Mouse (Mus musculus) gastrocnemius, postnatal 36 days (tissue): Measurements from ENCODE around the gene Fuca1. TPM values are rescaled to one million over a fixed set of nuclear protein-coding genes. Genes with fewer than 3 reads are reported as not detected.
"Not testable (repeated sequence)": the region's sequence is repeated elsewhere in the genome, so short reads cannot be mapped to it uniquely, and the experiment has no call there.

Experiments
- DNase-seq, 2 experiments: peaks; one replicate each; pipeline ENCODE4 v3.0.0; 2022
- intact Hi-C: fragments of 180-260 bp; cut with DNase I; formaldehyde crosslinking; loops from one replicate; pipeline ENCODE4 v1.15.1; 2025
- total RNA-seq, 2 experiments: library from RNA; stranded (reverse); gene quantifications; 2 replicates each; pipeline ENCODE4 v1.2.3; 2021

Gene Fuca1
- total RNA-seq, 2 experiments from 2014 or later = 16.4 to 18.7 TPM

DNA sequence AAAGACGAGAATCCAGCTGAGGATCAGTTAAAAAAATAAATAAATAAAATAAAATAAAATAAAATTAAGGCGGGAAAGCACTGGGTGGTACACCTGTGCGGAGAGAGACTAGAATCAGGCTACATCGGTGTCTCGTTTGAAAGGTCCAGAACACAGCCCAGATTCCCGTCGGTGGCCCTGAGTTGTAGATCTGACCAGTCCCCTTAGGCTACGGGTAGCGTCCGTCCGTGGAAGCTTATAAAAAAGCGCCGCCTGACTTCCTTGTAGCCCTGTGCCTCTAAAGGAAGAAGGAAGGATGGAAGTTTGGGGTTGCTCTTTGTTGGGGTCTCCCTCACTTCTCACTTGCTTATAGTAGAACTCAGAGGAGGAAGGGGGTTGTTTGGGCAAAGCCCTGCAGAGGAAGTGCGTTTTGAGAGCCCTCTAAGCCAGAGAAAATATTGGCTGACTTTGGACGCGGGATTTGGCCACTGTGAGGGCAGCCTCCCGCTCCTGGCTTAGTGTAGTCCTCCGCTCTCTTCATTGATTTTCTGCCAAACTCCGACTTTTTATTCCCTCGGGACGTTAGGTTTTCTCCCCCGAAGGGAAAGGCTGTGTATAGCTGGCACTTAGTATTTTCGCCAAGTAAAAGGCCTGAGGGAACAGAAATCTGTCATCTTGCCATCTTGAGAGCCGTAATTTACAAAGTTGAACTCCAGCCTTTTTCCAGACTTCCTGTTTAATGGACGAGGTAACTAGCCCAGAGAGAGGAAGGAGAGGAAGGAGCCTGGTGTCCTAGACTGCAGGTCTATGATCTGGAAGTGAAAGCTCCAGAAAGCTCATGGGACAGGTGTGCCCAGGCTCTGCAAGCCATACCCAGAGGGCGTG is 954 bp downstream of the Fuca1 start:
- intact Hi-C loops = no loop called here
- no peak for DNase-seq

DNA sequence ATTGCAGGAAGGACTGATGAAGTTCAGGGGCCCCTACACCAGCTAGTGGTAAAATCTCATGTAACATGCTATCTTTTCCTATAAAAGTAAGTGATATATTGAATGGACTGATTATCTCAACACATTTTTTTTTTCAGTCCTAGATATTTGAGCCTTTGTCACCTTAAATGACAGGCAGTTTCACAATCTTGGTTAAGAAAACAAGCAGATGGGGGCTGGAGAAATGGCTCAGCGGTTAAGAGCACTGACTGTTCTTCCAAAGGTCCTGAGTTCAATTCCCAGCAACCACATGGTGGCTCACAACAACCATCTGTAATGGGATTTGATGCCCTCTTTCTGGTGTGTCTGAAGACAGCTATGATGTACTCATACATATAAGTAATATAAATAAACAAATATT is 1.7 kb downstream of the Fuca1 start:
- no peak for DNase-seq
- intact Hi-C loops = no loop called here

DNA sequence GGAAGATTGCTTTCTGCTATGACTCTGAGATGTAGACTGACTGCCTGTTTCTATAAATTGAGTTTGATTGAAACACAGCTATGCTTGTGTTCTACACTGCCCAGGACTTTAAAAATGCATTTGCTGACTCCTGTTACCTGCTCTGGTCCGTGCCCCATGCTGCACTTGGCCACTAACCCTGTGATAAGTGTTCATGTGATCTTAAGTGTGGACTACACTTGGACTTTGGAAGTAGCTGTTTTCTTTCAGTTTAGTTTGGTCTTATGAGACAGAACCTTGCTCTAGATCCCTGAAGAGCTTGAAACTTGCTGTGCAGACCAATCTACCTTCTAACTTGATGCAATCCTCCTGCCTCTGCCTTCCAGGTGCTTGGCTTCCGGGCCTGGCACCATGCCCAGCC is 3.9 kb downstream of the Fuca1 start:
- DNase-seq = no peak
- intact Hi-C loops = no loop called here

DNA sequence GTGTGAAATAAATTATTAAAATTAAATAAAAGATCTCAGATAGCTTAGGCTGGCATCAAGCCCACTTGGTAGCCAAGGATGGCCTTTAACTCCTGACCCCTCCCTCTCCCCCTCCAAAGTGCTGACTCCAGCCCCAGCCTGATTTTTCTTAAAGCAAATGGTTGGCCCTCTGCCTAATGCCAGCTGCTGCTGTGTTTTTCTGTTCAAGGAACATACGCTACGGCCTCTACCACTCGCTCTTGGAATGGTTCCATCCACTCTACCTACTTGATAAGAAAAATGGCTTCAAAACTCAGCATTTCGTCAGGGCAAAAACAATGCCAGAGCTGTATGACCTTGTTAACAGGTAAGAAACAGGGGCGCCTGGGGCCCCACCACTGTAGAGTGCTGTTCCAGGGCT is 4.8 kb downstream of the Fuca1 start:
- intact Hi-C loops = no loop called here
- no peak for DNase-seq

DNA sequence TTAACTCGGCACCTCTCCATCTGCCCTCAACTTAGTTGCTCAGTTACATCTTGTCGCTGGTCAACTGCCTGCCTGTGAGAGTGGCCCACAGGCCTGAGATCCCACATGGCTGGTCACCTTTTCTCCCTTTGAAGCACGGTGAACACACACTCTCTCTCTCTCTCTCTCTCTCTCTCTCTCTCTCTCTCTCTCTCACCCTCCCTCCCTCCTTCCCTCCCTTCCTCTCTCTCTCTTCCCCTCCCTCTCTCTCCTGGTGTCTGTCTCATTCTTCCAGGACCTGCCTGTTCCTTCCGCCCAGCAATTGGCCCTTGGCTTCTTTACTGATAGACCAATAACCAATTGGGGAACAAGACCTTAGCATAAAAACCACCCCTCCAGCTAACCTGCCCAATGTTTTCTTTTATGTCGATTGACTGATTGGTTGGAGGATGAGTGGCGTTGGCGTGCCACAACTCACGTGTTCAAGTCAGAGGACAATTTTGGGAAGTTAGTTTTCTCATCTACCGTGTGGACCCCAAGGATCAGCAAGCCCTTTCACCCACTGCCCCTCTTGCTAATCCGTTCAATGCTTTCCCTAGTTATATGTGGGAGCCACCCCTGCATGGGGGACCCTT is 5.8 kb downstream of the Fuca1 start:
- intact Hi-C loops = no loop called here
- DNase-seq = no peak

DNA sequence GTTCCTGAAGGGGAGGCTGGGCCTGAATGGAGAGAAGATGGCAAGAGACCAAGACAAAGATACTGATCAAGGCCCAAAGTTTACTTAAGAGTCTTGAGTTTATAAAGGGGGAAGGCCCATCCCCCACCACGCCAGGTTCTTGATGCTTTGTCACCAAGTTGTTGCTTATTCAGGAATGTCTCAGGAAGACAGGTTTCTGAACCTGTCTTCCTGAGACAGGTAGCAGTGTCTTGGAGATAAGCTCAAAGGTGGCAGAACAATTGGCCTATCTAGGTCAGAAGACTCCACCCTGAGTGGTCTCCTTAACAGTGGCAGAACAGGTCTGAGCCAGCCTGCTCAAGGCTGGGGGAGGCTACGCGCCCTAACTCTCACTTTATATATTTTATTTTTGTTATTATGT is 6.3 kb downstream of the Fuca1 start:
- intact Hi-C loops = no loop called here
- DNase-seq = no peak

DNA sequence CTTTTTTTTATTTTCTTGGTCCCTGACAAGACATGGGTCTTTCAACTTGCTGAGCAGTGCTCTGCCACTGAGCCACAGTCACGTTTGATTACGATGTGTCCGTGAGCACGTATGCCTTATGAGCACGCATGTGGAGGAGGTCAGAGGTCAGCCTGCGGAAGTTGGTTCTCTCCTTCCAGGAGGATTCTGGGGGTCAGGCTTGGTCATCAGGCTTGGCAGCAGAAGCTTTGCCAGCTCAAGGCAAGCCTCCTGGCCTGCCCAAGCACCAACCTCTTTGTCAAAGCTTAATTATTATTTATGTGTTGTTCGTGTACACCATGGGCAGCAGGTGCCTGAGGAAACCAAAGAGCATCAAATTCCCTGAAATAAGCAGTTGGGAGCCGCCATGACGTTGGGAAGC is 7.8 kb downstream of the Fuca1 start:
- intact Hi-C loops = no loop called here
- DNase-seq = no peak

DNA sequence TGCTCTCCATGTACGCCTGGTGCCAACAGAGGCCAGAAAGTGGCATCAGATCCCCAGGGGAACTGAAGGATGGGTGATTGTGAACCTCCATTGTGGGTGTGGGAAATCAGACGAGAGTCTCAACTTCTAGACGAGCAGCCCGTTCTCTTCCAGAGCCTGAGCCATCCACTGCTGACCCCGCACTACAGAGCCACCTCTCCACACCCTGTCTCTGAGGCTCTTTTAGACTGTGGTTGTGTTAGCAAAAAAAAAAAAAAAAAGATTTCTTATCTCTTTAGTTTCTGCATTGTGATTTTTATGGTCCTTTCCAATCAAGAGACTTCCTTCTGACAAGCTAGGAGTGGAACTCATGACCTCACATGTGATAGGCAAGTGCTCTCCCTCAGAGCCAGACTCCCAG is 8.9 kb downstream of the Fuca1 start:
- intact Hi-C loops = no loop called here
- DNase-seq = no peak

DNA sequence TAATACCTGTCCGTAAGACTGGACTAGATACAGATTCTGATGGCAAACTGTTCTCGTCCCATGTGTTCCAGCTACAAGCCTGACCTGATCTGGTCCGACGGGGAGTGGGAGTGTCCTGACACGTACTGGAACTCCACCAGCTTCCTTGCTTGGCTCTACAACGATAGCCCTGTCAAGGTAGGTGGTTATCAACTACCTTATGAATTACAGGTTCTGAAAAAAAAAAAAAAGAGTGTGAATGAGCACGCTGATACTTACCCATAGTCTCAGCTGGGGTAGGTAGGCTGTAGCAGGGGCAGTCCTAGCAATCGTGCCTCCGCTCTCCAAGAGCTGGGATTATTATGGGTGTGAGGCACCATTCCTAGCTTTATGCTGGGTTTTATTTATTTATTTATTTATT is 9.3 kb downstream of the Fuca1 start:
- intact Hi-C loops = loop anchor here (5.0 kb wide), 2 partner anchors 43 to 128 kb away; no protein-coding TSS in a partner anchor

DNA sequence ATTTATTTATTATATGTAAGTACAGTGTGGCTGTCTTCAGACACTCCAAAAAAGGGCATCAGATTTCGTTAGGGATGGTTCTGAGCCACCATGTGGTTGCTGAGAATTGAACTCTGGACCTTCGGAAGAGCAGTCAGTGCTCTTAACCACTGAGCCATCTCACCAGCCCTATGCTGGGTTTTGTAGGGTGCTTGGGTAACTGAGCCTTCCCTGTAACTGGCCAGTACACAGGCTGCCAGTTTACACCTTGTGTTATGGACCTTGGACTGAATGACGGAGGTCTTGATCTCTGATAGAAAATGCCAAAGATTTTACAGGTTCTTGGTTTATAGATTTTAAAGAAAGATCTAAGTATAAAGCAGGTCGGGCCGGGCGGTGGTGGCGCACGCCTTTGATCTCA is 9.7 kb downstream of the Fuca1 start:
- intact Hi-C loops = loop anchor here (5.0 kb wide), 2 partner anchors 43 to 128 kb away; no protein-coding TSS in a partner anchor
- DNase-seq = no peak

More for the DNA sequence above, 9.3 kb downstream of the Fuca1 start:
- DNase-seq = no peak

DNA sequence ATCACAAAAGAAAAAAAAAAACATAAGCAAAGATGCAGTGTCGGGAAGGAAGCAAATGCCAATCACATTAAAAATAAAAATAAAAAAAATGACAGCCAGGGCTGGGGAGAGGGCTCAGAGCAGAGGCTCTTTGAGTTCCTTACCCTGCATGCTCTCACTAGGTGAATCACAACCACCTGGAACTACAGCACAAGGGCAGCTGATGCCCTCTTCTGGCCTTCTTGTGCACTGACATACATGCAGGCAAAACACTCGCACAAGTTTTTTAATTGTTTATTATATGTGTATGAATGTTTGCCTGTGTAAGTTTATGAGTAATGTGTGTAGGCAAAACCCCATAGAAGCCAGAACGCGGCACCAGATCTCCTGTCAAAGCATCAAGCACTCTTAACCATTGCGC is 11.3 kb downstream of the Fuca1 start:
- DNase-seq = no peak
- intact Hi-C loops = loop anchor here (5.0 kb wide), 2 partner anchors 45 to 130 kb away; no protein-coding TSS in a partner anchor

DNA sequence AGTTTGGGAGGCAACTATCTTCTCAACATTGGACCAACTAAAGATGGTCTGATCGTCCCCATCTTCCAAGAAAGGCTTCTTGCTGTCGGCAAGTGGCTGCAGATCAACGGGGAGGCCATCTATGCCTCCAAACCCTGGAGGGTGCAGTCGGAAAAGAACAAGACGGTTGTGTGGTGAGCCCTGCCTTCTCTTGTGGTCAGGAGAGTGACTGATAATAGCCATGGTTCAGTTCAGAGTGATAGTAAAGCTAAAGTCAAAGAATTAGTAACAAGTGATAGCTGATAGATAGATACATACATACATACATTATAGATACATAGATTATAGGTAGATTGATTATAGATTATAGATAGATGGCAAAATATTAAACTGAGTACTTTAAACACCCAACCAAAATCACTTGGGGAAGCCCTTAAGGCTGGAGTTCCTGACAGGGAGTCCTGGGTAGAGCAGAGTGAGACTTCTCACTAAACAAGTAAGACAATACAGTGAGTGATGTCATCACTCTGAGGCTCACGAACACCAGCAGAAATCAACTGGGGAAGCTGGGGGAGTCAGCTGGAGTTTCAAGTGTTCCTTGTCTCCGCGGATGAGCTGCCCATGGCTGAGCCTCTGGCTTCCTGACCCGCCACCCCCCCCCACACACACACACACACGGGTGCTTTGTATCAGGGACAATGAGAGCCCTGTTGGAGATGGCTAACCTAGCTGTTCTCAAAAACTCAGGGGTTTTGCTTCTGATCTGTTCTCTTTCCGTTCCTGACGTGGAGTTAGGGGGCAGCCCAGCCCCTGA is 14.4 kb downstream of the Fuca1 start:
- intact Hi-C loops = loop anchor here (5.0 kb wide), 2 partner anchors 48 to 133 kb away; no protein-coding TSS in a partner anchor

DNA sequence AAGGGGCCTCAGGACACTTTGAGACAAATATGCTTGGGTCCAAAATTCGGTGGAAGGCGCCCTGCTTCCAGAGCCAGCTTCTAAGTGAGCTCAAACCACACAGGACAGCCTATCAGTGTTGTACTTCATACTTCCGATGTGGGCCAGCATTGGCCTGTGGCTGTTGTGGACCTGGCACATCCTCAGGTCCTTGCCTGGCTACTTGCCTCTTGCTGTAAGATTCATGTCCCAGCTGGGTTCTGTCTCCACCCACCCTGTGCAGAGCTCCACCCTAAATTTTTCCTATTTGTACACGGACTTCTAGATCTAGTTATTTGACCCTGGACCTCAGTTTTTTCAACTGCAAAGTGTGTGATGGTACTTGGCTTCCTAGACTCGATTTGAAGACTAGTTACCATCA is 15.0 kb downstream of the Fuca1 start:
- intact Hi-C loops = no loop called here
- peak in 1 of 2 experiments; percentile 41 for DNase-seq

More for the DNA sequence above, 14.4 kb downstream of the Fuca1 start:
- no peak for DNase-seq

DNA sequence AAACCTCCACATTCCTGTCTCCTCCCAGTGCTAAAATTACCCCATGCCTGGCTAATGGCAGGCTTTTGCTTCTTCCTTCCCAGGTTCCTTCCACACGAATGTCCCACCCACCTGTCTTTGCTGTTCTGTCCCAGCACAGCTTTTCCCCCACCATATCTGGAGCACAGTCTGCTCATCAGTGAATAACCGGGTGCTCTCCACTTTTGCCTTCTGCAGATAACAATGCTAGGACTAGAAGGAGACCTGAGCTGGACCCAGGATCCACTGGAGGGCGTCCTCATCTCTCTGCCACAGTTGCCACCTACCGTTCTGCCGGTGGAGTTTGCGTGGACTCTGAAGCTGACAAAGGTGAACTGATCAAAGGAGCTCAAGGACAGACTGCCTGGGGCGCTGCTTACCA is 18.3 kb downstream of the Fuca1 start:
- intact Hi-C loops = no loop called here
- DNase-seq = no peak

DNA sequence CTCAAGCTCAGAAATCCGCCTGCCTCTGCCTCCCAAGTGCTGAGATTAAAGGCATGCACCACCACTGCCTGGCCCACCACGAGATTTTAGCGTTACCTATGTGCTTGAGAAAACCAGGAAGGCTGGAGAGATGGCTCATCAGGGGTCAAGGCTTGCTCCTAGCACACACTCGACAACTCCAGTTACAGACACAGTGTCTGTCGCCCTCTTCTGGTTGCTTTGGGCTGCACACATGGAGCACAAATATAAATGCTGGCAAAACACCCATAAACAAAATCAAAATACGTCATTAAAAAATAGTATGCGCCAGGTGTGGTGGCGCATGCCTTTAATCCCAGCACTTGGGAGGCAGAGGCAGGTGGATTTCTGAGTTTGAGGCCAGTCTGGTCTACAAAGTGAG is 20.5 kb downstream of the Fuca1 start:
- intact Hi-C loops = not testable (repeated sequence)

DNA sequence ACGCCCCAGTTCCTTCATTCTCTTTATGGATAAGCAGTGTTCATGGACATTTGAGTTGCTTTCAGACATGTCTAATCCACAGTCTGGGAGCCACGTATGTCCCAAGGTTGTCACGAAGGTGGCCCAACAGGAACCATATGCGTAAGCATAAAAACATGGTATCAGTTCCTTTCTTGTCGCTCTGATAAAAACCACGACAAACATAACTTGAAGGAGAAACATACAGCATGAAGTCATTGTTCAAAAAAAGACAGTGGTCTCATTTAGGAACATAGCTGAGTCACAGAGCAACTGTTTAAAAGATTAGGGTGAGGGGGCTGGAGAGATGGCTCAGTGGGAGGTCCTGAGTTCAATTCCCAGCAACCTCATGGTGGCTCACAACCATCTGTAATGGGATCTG is 21.7 kb downstream of the Fuca1 start:
- intact Hi-C loops = no loop called here
- no peak for DNase-seq

More for the DNA sequence above, 20.5 kb downstream of the Fuca1 start:
- DNase-seq = not testable (repeated sequence)

DNA sequence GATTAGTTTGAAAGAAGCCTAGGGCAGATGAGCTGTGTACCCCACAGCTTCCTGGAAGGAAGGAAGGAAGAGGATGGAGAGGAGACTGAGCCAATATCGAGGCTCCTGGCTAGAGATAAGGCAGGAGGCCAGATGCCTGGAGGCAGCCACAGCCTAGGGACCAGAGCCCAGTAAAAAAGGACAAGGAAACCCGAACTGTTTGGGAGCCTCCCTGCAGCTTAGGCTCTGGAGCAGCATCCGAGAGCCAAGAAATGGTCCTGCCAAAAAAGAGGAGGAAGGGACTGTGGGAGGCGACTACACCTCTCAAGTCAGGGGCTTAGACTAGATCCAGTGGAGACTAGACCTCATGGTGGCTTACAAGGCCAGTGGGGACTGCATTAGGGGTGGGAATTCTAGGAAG is 22.9 kb downstream of the Fuca1 start:
- no peak for DNase-seq
- intact Hi-C loops = no loop called here

DNA sequence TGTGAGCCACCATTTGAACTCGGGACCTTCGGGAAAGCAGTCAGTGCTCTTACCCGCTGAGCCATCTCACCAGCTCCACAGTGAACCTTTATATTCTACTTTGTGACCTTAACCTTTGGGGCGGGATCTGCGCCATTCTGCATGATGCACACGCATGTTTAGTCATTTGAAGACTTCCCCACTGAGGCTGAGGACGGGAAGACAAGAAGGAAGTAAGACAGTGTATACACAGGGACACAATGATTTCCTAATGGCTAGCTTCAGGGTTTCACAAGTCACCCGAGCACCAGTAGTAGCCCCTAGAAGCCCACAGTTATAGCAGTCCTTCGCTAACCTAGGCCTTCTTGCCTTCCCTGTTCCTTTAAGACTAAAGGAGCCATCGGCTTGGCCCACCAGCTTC is 25.2 kb downstream of the Fuca1 start:
- DNase-seq = no peak
- intact Hi-C loops = no loop called here

DNA sequence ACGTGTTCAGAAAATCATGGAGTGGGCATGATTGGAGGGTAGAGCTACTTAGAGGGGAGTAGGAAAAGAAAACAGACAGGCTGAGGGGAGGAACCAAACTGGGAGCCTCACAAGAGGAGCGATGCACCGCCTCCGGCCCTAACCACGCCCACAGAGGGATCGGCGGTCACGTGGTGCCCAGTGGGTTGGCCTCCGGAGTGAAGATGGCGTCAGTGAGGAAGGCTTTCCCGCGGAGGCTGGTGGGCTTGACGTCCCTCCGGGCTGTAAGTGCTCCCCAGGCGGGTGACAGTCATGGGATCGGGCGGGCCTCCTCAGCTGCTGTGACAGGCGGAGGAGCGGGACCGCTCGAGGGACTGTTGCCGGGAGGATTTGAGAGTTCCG is 25.7 kb downstream of the Fuca1 start, which contains the start of gene Hmgcl:
Gene Hmgcl (plus strand): TSS at position 171 of the 381 bp plus-strand sequence.
- intact Hi-C loops = no loop called here
- DNase-seq = peak; percentile 94 to 95

DNA sequence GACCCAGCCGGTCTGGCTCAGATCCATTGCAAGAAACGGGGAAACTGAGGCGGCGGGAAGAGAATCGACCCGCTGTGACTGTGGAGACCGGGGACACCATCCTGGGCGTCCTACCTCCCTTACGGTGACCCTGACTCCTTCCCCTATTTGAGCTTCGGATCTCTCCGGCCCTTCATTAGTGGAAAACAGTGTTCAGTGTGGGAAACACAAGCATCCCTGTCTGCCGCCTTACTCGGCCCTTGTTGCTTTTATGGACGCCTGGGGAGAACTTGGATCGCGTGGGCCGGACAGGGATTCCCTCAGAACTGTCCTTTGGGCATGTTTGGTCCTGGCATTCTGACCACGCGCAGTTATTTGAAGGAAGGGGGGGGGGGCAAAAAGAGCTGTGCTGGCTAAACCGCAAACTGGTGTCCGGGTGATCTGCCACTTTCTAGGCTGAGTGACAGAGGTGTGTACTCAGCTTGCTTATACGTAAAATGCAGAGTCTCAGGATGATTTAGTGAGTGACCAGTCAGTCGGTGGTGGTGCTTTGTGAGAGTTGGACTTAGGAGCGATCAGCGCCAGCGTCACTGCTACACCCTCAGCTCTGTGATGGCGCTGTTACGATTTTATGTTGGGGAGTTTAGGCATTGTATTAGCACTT is 26.2 kb downstream of the Fuca1 start:
- DNase-seq = no peak
- intact Hi-C loops = no loop called here
